Mouse (Mus musculus) lung, adult 2 months (tissue): ENCODE data around the gene Brpf1. TPM values are rescaled to one million over a fixed set of nuclear protein-coding genes. Genes with fewer than 3 reads are reported as not detected.

Source experiments
- DNase-seq: peaks from one replicate; pipeline ENCODE4 v3.0.0; 2022
- H3K4me1 ChIP-seq: fragments of 200-500 bp; 2 replicates; pipeline ENCODE4 v1.6.1; 2011; ENCODE audit warnings: low read length; ENCODE audit not compliant: control insufficient read depth, insufficient read depth
- H3K4me3 ChIP-seq: fragments of 200-500 bp; replicated peaks from 2 replicates; pipeline ENCODE3; 2011; ENCODE audit warnings: low read depth, mild to moderate bottlenecking, control low read depth, low read length; ENCODE audit errors: extremely low read depth
- CTCF ChIP-seq: fragments of 200-500 bp; IDR thresholded peaks from 2 replicates; pipeline ENCODE4 v1.5.1; 2011; ENCODE audit warnings: mild to moderate bottlenecking, low read length, control low read depth; ENCODE audit not compliant: insufficient read depth
- POLR2A ChIP-seq: fragments of 200-500 bp; IDR thresholded peaks from 2 replicates; pipeline ENCODE4 v1.6.1; 2011; ENCODE audit warnings: low read depth, mild to moderate bottlenecking, control low read depth, low read length, borderline replicate concordance; ENCODE audit errors: extremely low read depth
- WGBS: fragments of 180-500 bp; shearing (Covaris S2); methylation state at CpG from one replicate; pipeline ENCODE4 v1.1.7; 2018; 5-methylcytosine and 5-hydroxymethylcytosine counted together
- polyA plus RNA-seq: library from polyadenylated mRNA; depleted of rRNA; stranded (reverse); fragments of >200 nt; gene quantifications from 2 replicates; pipeline ENCODE4 v1.2.3, GENCODE M21; 2012; rRNA removed

The Brpf1 gene
- polyA plus RNA-seq, 1 experiment: 21.3 TPM

- no peak overlapping the region for H3K4me3 ChIP-seq
- no peak for DNase-seq
- no peak for TF ChIP-seq POLR2A
- TF ChIP-seq CTCF: no peak
- H3K4me1 ChIP-seq: no peaks in the 10 kb centered on the region
- 93% methylated on average over 7 of the region's 7 CpGs for WGBS
These were observed 61.2 kb downstream of the Brpf1 start for GRCm38 (mm10) chr6:113368124-113368523.

- H3K4me3 ChIP-seq: no peak overlapping the region
- WGBS: 82% methylated on average over 5 of the region's 5 CpGs
- H3K4me1 ChIP-seq: no peaks in the 10 kb centered on the region
- no peak for DNase-seq
- TF ChIP-seq POLR2A (no peak), CTCF (no peak)
These were observed 61.6 kb downstream of the Brpf1 start for GRCm38 (mm10) chr6:113368577-113368976.

GRCm38 (mm10) chr6:113370194-113370929 is 63.4 kb downstream of the Brpf1 start:
- Histone ChIP-seq H3K4me1 (no peaks in the 10 kb centered on the region), H3K4me3 (no peak overlapping the region)
- no peak for DNase-seq
- 80% methylated on average over 20 of the region's 20 CpGs for WGBS
- TF ChIP-seq CTCF (no peak), POLR2A (no peak)

- no peak overlapping the region for H3K4me3 ChIP-seq
- DNase-seq: no peak
- WGBS: 97% methylated on average over 4 of the region's 4 CpGs
- no peaks in the 10 kb centered on the region; the same call in 1 of the 2 replicates for H3K4me1 ChIP-seq
- TF ChIP-seq CTCF (no peak), POLR2A (no peak)
These were observed 66.6 kb downstream of the Brpf1 start for GRCm38 (mm10) chr6:113373491-113373890.

Other genes starting within 250 kb of the Brpf1 start
- gene Setd5, start 229.8 kb upstream of the Brpf1 start, polyA plus RNA-seq: 28.7 and 30.6 TPM in 2 replicates
- gene Lhfpl4, start 111.8 kb upstream of the Brpf1 start, polyA plus RNA-seq: 0.92 and 0.93 TPM in 2 replicates
- 43.5 and 45.5 TPM in 2 replicates for gene Mtmr14, start 69.3 kb upstream of the Brpf1 start, polyA plus RNA-seq
- 0.06 TPM in 1 of 2 replicates, not detected in the other for gene Cpne9, start 24.8 kb upstream of the Brpf1 start, polyA plus RNA-seq
- gene Ogg1, start 19.8 kb downstream of the Brpf1 start, polyA plus RNA-seq: 18.9 and 23.9 TPM in 2 replicates
- gene Camk1, start 36.8 kb downstream of the Brpf1 start, polyA plus RNA-seq: 69.2 and 84.4 TPM in 2 replicates
- 25.7 and 26.9 TPM in 2 replicates for gene Tada3, start 70.7 kb downstream of the Brpf1 start, polyA plus RNA-seq
- 62.3 and 67.0 TPM in 2 replicates for gene Arpc4, start 71.0 kb downstream of the Brpf1 start, polyA plus RNA-seq
- 23.1 and 25.5 TPM in 2 replicates for gene Ttll3, start 82.1 kb downstream of the Brpf1 start, polyA plus RNA-seq
- gene Rpusd3, start 112.2 kb downstream of the Brpf1 start, polyA plus RNA-seq: 43.1 and 44.9 TPM in 2 replicates
- 56.9 and 133 TPM in 2 replicates for gene Cidec, start 128.6 kb downstream of the Brpf1 start, polyA plus RNA-seq
- gene Jagn1, start 135.4 kb downstream of the Brpf1 start, polyA plus RNA-seq: 39.0 and 48.0 TPM in 2 replicates
- 57.2 and 62.4 TPM in 2 replicates for gene Il17re, start 151.3 kb downstream of the Brpf1 start, polyA plus RNA-seq
- gene Il17rc, start 164.3 kb downstream of the Brpf1 start, polyA plus RNA-seq: 75.5 and 100.0 TPM in 2 replicates
- gene Creld1, start 176.2 kb downstream of the Brpf1 start, polyA plus RNA-seq: 22.9 and 30.4 TPM in 2 replicates
- 0.24 and 0.27 TPM in 2 replicates for gene Prrt3, start 194.8 kb downstream of the Brpf1 start, polyA plus RNA-seq
- gene Emc3, start 224.5 kb downstream of the Brpf1 start, polyA plus RNA-seq: 42.0 and 51.5 TPM in 2 replicates
- gene Fancd2, start 224.5 kb downstream of the Brpf1 start, polyA plus RNA-seq: 0.75 and 1.2 TPM in 2 replicates